Mouse (Mus musculus) T-cell, adult 2 months (primary cell): Measurements from ENCODE around the gene Wtip.
"Not testable (repeated sequence)": the region's sequence is repeated elsewhere in the genome, so short reads cannot be mapped to it uniquely, and the experiment has no call there.

ENCODE experiments used
- DNase-seq: peaks from one replicate; pipeline ENCODE4 v3.0.0; 2022; ENCODE audit warnings: low spot score

Gene Wtip

DNA sequence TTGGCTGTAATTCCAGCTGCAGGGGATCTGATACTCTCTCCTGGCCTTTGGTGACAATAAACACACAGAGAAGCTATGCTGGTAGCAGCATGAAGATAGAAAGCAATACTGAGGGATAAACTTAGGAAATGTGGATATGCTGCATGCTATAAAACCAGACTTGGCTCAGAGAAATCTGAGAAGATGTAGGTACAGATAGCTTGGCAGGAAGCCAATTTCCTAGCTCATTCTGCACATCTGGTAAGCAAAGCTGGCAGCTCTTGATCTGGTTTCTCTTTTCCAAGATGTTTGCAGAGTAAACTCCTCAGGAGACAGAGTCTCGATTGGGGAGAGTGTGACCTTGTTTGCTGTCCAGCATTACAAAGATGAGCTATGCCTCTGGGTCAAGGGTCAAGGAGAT is 12.4 kb downstream of the Wtip start:
- DNase-seq, result not testable (repeated sequence)

DNA sequence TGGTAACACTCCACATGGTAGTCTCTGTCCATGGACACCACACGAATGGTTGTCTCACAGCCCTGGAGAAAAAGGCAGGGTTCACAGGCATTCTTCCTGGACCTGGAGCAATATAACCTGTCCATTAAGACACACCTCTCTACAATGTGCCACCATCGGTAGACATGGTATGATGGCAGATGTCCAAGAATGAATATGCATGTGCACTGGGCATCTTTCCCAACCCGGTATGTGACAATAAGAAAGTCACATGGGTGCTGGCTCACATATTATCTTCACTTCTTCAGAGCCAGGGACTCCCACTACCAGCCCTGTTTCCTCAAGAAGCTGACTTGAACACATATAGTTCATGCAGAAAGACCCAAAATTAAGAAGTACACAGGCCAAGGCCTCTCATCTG is 16.5 kb downstream of the Wtip start:
- no peak for DNase-seq

DNA sequence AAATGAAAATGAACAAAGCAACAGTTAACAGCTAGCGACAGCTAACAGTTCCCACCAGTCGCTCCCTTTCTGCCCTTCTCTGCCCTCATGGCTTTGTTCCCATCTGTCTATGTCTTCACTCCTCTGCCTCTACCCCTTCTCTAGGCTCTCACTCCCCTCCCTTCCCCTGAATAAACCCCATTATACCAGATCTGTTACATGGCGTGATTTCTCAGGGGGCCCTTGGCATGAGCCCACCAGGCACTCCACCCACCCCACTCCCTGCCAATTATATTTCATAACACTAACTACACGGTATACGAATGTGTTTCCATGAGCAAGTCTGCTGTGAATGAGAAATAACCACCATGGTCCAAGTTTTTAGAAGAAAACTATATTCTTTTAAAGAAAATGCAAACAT is 23.9 kb downstream of the Wtip start:
- no peak for DNase-seq

DNA sequence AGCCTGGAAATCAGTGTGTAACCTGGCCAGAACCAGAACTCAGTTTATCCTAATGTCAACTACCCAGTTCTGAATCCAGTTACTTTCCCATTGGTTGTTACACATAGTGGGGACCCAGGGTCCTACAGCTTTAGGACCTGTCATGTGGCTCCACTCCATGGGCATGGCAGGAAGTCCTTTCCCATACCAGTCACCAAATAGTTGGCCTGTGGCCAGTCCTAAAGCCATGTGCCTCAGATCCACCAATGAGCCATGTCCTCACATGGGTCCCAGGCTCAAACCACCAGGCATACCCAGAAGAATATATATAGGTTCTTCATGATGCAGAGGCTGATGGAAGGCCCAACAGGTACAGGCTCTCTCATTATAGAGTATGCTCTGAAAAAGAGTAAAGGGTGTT is 31.8 kb downstream of the Wtip start:
- DNase-seq, result no peak

DNA sequence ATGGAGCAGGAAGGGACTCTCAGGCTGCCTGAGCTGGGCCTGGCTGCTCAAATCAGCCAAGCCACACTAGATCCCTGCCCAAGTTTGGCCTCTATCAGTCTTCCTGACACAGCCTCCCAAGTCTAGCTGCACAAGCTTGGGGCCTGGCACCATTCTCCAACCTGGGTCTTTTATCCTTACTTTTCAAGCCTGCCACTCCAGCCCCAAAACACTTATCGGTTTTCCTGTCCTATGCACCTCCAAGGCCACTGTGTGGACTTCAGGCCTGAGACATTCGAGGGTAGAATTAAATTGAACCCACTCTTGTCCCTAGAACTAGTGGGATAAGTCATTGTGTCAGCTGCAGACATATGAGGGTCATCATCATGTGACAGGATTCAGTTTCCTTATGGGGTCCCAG is 33.1 kb downstream of the Wtip start:
- DNase-seq, result no peak

DNA sequence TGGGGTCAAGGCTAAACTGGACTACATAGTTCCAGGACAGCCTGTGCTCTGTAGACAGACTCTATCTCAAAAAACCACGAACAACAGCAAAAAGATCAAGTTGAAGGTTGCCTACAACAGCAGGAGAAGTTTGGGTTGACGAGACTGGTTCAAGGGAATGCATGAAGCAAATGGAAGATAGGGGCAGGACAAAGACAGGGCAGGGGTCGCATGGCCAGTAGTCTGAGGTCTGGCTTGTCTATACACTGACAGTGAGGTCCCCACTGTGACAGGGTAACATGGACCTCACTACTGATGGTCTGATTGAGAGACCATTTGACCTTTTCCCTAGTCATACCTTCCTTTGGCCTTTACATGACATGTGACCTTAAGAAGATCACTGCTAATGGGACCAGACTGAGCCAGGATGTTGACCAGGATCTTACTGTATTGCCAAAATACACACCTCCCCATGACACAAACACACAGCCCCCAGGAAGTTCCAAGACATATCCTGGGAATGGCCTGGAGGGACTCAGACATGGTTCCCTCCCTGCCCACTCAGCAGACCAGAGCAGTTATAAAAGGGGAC is 38.1 kb downstream of the Wtip start, which contains the start of gene Scgb1b30:
Scgb1b30 (plus strand) TSS at position 521 of the 571 bp plus-strand sequence.
- DNase-seq, result no peak

DNA sequence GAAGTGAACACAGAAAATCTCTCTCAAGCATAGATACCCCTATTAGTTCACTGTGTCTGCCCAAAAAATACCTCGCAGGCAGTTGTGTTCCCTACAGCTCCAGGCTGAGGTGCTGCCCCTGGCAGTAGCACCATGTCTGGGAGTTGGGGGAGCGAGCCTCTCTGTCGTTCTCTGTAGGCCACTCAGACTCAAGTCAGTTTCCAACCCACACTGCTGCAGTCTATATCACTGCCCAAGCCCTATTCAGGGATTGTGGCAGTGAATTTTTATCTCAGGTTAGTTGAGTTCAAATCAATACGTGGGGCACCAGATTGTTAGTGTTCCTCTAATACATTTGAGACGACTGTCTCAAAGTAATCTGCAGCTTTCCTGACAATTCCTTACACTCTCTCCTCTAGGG is 64.9 kb downstream of the Wtip start:
- DNase-seq, result not testable (repeated sequence)
